In genomic region chr4:123971059-123971458, GRCm38 (mm10) we compare ENCODE assay signal across 14 mouse cellular contexts. TPM values are rescaled to one million over a fixed set of nuclear protein-coding genes. Genes with fewer than 3 reads are reported as not detected.
DNase-seq lines count a peak whose midpoint lies in the region; ATAC-seq and TF ChIP-seq lines count a peak whose summit lies in the region.
"Had no signal": no experiment of that assay in that cellular context is flagged by ENCODE, and none has a peak within 500 bp of the region (broad histone marks: within the 10 kb centered on the region; RNA-seq: fewer than 3 reads in every experiment).

No protein-coding gene starts in this region.

- no peak for ATAC-seq in hindbrain, embryonic 14.5 days (ENCODE audit: low FRiP score)
- no peak for ATAC-seq in midbrain, postnatal 0 days (ENCODE audit: low FRiP score)
- no peak for ATAC-seq in stomach, postnatal 0 days (ENCODE audit: low FRiP score, low TSS enrichment)
- ATAC-seq: intestine, embryonic 16.5 days had no signal

- H3K9ac ChIP-seq in hindbrain, embryonic 14.5 days = no peak overlapping the region
- H3K9ac ChIP-seq in midbrain, postnatal 0 days (replicated peaks; ENCODE audit: low read length, poor library complexity, severe bottlenecking) = no peak overlapping the region
- no peak overlapping the region for H3K9ac ChIP-seq in stomach, postnatal 0 days (ENCODE audit: low read length)

- 82% methylated on average over 4 of the region's 4 CpGs for WGBS in hindbrain, embryonic 10.5 days
- 79% methylated on average over 4 of the region's 4 CpGs for WGBS in hindbrain, embryonic 14.5 days
- 87% methylated on average over 4 of the region's 4 CpGs for WGBS in midbrain, postnatal 0 days
- 76% methylated on average over 4 of the region's 4 CpGs for WGBS in midbrain, embryonic 10.5 days
- WGBS in stomach, postnatal 0 days = 79% methylated on average over 4 of the region's 4 CpGs

- H3K4me1 ChIP-seq in hindbrain, embryonic 10.5 days (replicated peaks) = peaks cover 21% of the 10 kb centered on the region
- H3K4me1 ChIP-seq in hindbrain, embryonic 14.5 days (replicated peaks; ENCODE audit: control insufficient read depth, insufficient read depth, low read length) = peaks cover 10% of the 10 kb centered on the region
- peaks cover 7% of the 10 kb centered on the region for H3K4me1 ChIP-seq in midbrain, postnatal 0 days (ENCODE audit: insufficient read depth, low read length)
- peaks cover 15% of the 10 kb centered on the region for H3K4me1 ChIP-seq in midbrain, embryonic 10.5 days
- no peaks in the 10 kb centered on the region for H3K4me1 ChIP-seq in stomach, postnatal 0 days (replicated peaks; ENCODE audit: control insufficient read depth, insufficient read depth)

- no peak overlapping the region for H3K27ac ChIP-seq in hindbrain, embryonic 10.5 days
- no peak overlapping the region for H3K27ac ChIP-seq in hindbrain, embryonic 14.5 days
- no peak overlapping the region for H3K27ac ChIP-seq in midbrain, postnatal 0 days (ENCODE audit: low read depth, low read length)
- H3K27ac ChIP-seq in midbrain, embryonic 10.5 days (replicated peaks) = no peak overlapping the region
- H3K27ac ChIP-seq in stomach, postnatal 0 days (replicated peaks) = no peak overlapping the region

- H3K4me2 ChIP-seq in hindbrain, embryonic 14.5 days (replicated peaks) = no peak overlapping the region
- H3K4me2 ChIP-seq in midbrain, postnatal 0 days (ENCODE audit: low read depth, low read length, poor library complexity, severe bottlenecking) = no peak overlapping the region
- H3K4me2 ChIP-seq in stomach, postnatal 0 days (replicated peaks; ENCODE audit: low read depth) = no peak overlapping the region

- TF ChIP-seq CTCF in midbrain, postnatal 0 days (IDR thresholded peaks at IDR 0.05) = peak; percentile 67
- TF ChIP-seq CTCF in stomach, postnatal 0 days (IDR thresholded peaks at IDR 0.05; ENCODE audit: low read depth) = peak; percentile 66

- H3K36me3 ChIP-seq in hindbrain, embryonic 10.5 days = no peaks in the 10 kb centered on the region
- H3K36me3 ChIP-seq in hindbrain, embryonic 14.5 days (replicated peaks; ENCODE audit: control insufficient read depth, insufficient read depth) = no peaks in the 10 kb centered on the region
- no peaks in the 10 kb centered on the region for H3K36me3 ChIP-seq in midbrain, postnatal 0 days (ENCODE audit: insufficient read depth, low read length)
- no peaks in the 10 kb centered on the region for H3K36me3 ChIP-seq in midbrain, embryonic 10.5 days
- H3K36me3 ChIP-seq in stomach, postnatal 0 days (ENCODE audit: control insufficient read depth, insufficient read depth, low read length) = no peaks in the 10 kb centered on the region

- TF ChIP-seq EP300 in stomach, postnatal 0 days (optimal IDR thresholded peaks at IDR 0.05) = no peak

- no peaks in the 10 kb centered on the region for H3K9me3 ChIP-seq in hindbrain, embryonic 10.5 days
- H3K9me3 ChIP-seq in hindbrain, embryonic 14.5 days (ENCODE audit: control insufficient read depth, low read length) = 0 out of 2 replicates have a peak, but pooled peaks cover 4% of the 10 kb centered on the region
- no peaks in the 10 kb centered on the region for H3K9me3 ChIP-seq in midbrain, postnatal 0 days (ENCODE audit: low read length)
- H3K9me3 ChIP-seq in midbrain, embryonic 10.5 days (replicated peaks) = peaks cover 3% of the 10 kb centered on the region; the same call in 1 of the 2 replicates
- H3K9me3 ChIP-seq in stomach, postnatal 0 days (ENCODE audit: control insufficient read depth, low read length) = no peaks in the 10 kb centered on the region

- H3K4me3 ChIP-seq in hindbrain, embryonic 10.5 days = no peak overlapping the region
- H3K4me3 ChIP-seq in hindbrain, embryonic 14.5 days (replicated peaks; ENCODE audit: low read length) = no peak overlapping the region
- no peak overlapping the region for H3K4me3 ChIP-seq in midbrain, postnatal 0 days (ENCODE audit: low read depth, low read length)
- H3K4me3 ChIP-seq in midbrain, embryonic 10.5 days = no peak overlapping the region
- H3K4me3 ChIP-seq in stomach, postnatal 0 days (ENCODE audit: low read depth, low read length) = no peak overlapping the region

- peak; percentile 40 for DNase-seq in hindbrain, embryonic 10.5 days (ENCODE audit: low spot score)
- no peak for DNase-seq in hindbrain, embryonic 14.5 days (ENCODE audit: low spot score)
- DNase-seq in midbrain, postnatal 0 days (ENCODE audit: low spot score) = no peak
- no peak for DNase-seq in midbrain, embryonic 10.5 days (ENCODE audit: low spot score)
- peak; percentile 79 for DNase-seq in ZHBTc4 (ENCODE audit: low read depth, low spot score)
- no peak for DNase-seq in stomach, postnatal 0 days (ENCODE audit: low spot score)
- no peak for DNase-seq in cerebellum, adult 9-11 months
- DNase-seq: cerebellum, adult 11-12 months; lung, postnatal 10 days; right cerebral cortex, adult 18-20 months; thymus, adult 2 months had no signal

- H3K27me3 ChIP-seq in hindbrain, embryonic 10.5 days (ENCODE audit: insufficient read depth, poor library complexity, severe bottlenecking) = peaks cover 23% of the 10 kb centered on the region
- H3K27me3 ChIP-seq in hindbrain, embryonic 14.5 days (ENCODE audit: control insufficient read depth, insufficient read depth, low read length) = no peaks in the 10 kb centered on the region
- no peaks in the 10 kb centered on the region for H3K27me3 ChIP-seq in midbrain, postnatal 0 days (ENCODE audit: insufficient read depth, low read length)
- H3K27me3 ChIP-seq in midbrain, embryonic 10.5 days (ENCODE audit: low read depth, poor library complexity, severe bottlenecking) = peaks cover 24% of the 10 kb centered on the region
- H3K27me3 ChIP-seq in stomach, postnatal 0 days (ENCODE audit: control insufficient read depth, insufficient read depth, low read length) = no peaks in the 10 kb centered on the region

RNA-seq across cellular contexts. Expression of gene 4930535I16Rik, which starts 53.2 kb away (rescaled TPM):
- not detected in 2 replicates for polyA plus RNA-seq in hindbrain, embryonic 10.5 days (2016; fragmentation: Nextera tagmentation; extraction: Ambion mirVana)
- not detected in 2 replicates for polyA plus RNA-seq in hindbrain, embryonic 14.5 days (2014; fragmentation: Nextera tagmentation; extraction: Ambion mirVana)
- not detected in 2 replicates for total RNA-seq in midbrain, postnatal 0 days (2014; rRNA removed)
- not detected in 2 replicates for polyA plus RNA-seq in midbrain, postnatal 0 days (2015; fragmentation: Nextera tagmentation; extraction: Ambion mirVana)
- polyA plus RNA-seq in midbrain, embryonic 10.5 days (2016; fragmentation: Nextera tagmentation; extraction: Ambion mirVana) = not detected in 2 replicates
- not detected in 2 replicates for polyA plus RNA-seq in stomach, postnatal 0 days (2015; fragmentation: Nextera tagmentation; extraction: Ambion mirVana)
- total RNA-seq: heart, adult 8-10 months; left cerebral cortex, adult 18-20 months had no signal
- polyA plus RNA-seq: intestine, embryonic 16.5 days had no signal

RNA-seq across cellular contexts. Expression of gene Rragc, which starts 53.8 kb away (rescaled TPM):
- polyA plus RNA-seq in hindbrain, embryonic 10.5 days (2016; fragmentation: Nextera tagmentation; extraction: Ambion mirVana) = 40.6 and 47.1 TPM in 2 replicates
- polyA plus RNA-seq in hindbrain, embryonic 14.5 days (2014; fragmentation: Nextera tagmentation; extraction: Ambion mirVana) = 48.9 and 53.2 TPM in 2 replicates
- 38.1 and 55.7 TPM in 2 replicates for total RNA-seq in midbrain, postnatal 0 days (2014; rRNA removed)
- 39.3 and 41.9 TPM in 2 replicates for polyA plus RNA-seq in midbrain, postnatal 0 days (2015; fragmentation: Nextera tagmentation; extraction: Ambion mirVana)
- 39.1 and 41.0 TPM in 2 replicates for polyA plus RNA-seq in midbrain, embryonic 10.5 days (2016; fragmentation: Nextera tagmentation; extraction: Ambion mirVana)
- polyA plus RNA-seq in stomach, postnatal 0 days (2015; fragmentation: Nextera tagmentation; extraction: Ambion mirVana) = 38.3 and 41.2 TPM in 2 replicates

Comparison
In these comparisons a context has a peak if more than half of its experiments do, and no peak if none do; other contexts are left out.
1. DNase-seq: peak in hindbrain, embryonic 10.5 days (single experiment) and ZHBTc4 (single experiment); none in hindbrain, embryonic 14.5 days (single experiment), midbrain, postnatal 0 days (single experiment), midbrain, embryonic 10.5 days (single experiment), stomach, postnatal 0 days (single experiment) and cerebellum, adult 9-11 months (single experiment).